Mouse (Mus musculus): ENCODE measurements around the gene Ppm1b. TPM values are rescaled to one million over a fixed set of nuclear protein-coding genes. Genes with fewer than 3 reads are reported as not detected.
A peak's percentile ranks its signal among the peaks of the same experiment; 100 is the strongest.

Gene Ppm1b
- total RNA-seq (2014; rRNA removed) (83.6 and 84.0 TPM in 2 replicates), polyA plus RNA-seq (2012; rRNA removed) (32.6 and 44.7 TPM in 2 replicates)

- DNase-seq (ENCODE audit: extremely low read depth, low read depth, low spot score) = no peak
- peak within 1 kb of the TSS; percentile 67 for H3K9ac ChIP-seq (ENCODE audit: low read depth, low read length)
- 22% methylated on average over 9 of the region's 9 CpGs for WGBS
These were observed at the start of gene Ppm1b for GRCm38 (mm10) chr17:84956441-84956840. Gene Ppm1b (plus strand): TSS chr17:84956741.

GRCm38 (mm10) chr17:84921666-84922376 lies 34.7 kb upstream of the Ppm1b start:
- Histone ChIP-seq H3K4me1 (ENCODE audit: control insufficient read depth, insufficient read depth, low read length) (no peaks in the 10 kb centered on the region), H3K27me3 (ENCODE audit: control insufficient read depth, insufficient read depth, low read length) (no peaks in the 10 kb centered on the region), H3K9ac (ENCODE audit: low read depth, low read length) (no peak overlapping the region), H3K79me2 (ENCODE audit: control insufficient read depth, insufficient read depth, low read length) (no peaks in the 10 kb centered on the region), H3K27ac (replicated peaks; ENCODE audit: insufficient read depth, low read depth, low read length) (no peak overlapping the region), H3K36me3 (ENCODE audit: control insufficient read depth, insufficient read depth, low read length) (no peaks in the 10 kb centered on the region), H3K4me3 (ENCODE audit: insufficient read depth, low read depth, low read length) (no peak overlapping the region)
- no peak for DNase-seq (ENCODE audit: extremely low read depth, low read depth, low spot score)
- no peak for TF ChIP-seq CTCF (IDR thresholded peaks at IDR 0.05; ENCODE audit: low read depth, low read length)
- WGBS = 86% methylated on average over 19 of the region's 19 CpGs

More at GRCm38 (mm10) chr17:84956441-84956840, at the start of gene Ppm1b:
- H3K36me3 ChIP-seq (ENCODE audit: control insufficient read depth, insufficient read depth, low read length) = no peaks in the 10 kb centered on the region
- peaks cover 8% of the 10 kb centered on the region for H3K4me1 ChIP-seq (ENCODE audit: control insufficient read depth, insufficient read depth, low read length)
- H3K79me2 ChIP-seq (ENCODE audit: control insufficient read depth, insufficient read depth, low read length) = peaks cover 13% of the 10 kb centered on the region
- H3K27me3 ChIP-seq (ENCODE audit: control insufficient read depth, insufficient read depth, low read length) = no peaks in the 10 kb centered on the region
- H3K27ac ChIP-seq (replicated peaks; ENCODE audit: insufficient read depth, low read depth, low read length) = peak within 1 kb of the TSS; percentile 90
- TF ChIP-seq CTCF (IDR thresholded peaks at IDR 0.05; ENCODE audit: low read depth, low read length) (no peak), POLR2A (IDR thresholded peaks at IDR 0.05; ENCODE audit: extremely low read depth, insufficient read depth, low read length) (no peak)
- peak within 1 kb of the TSS; percentile 58 for H3K4me3 ChIP-seq (ENCODE audit: insufficient read depth, low read depth, low read length)

GRCm38 (mm10) chr17:84924779-84925178 lies 31.8 kb upstream of the Ppm1b start:
- DNase-seq (ENCODE audit: extremely low read depth, low read depth, low spot score) = no peak
- Histone ChIP-seq H3K9ac (ENCODE audit: low read depth, low read length) (no peak overlapping the region), H3K4me3 (ENCODE audit: insufficient read depth, low read depth, low read length) (no peak overlapping the region), H3K27me3 (ENCODE audit: control insufficient read depth, insufficient read depth, low read length) (no peaks in the 10 kb centered on the region), H3K27ac (replicated peaks; ENCODE audit: insufficient read depth, low read depth, low read length) (no peak overlapping the region), H3K4me1 (ENCODE audit: control insufficient read depth, insufficient read depth, low read length) (no peaks in the 10 kb centered on the region), H3K79me2 (ENCODE audit: control insufficient read depth, insufficient read depth, low read length) (no peaks in the 10 kb centered on the region), H3K36me3 (ENCODE audit: control insufficient read depth, insufficient read depth, low read length) (no peaks in the 10 kb centered on the region)
- TF ChIP-seq POLR2A (IDR thresholded peaks at IDR 0.05; ENCODE audit: extremely low read depth, insufficient read depth, low read length) = no peak
- no peak for TF ChIP-seq CTCF (IDR thresholded peaks at IDR 0.05; ENCODE audit: low read depth, low read length)
- 91% methylated on average over 5 of the region's 5 CpGs for WGBS

- no peak for DNase-seq (ENCODE audit: extremely low read depth, low read depth, low spot score)
- Histone ChIP-seq H3K36me3 (ENCODE audit: control insufficient read depth, insufficient read depth, low read length) (no peaks in the 10 kb centered on the region), H3K27ac (replicated peaks; ENCODE audit: insufficient read depth, low read depth, low read length) (no peak overlapping the region), H3K27me3 (ENCODE audit: control insufficient read depth, insufficient read depth, low read length) (no peaks in the 10 kb centered on the region), H3K4me3 (ENCODE audit: insufficient read depth, low read depth, low read length) (no peak overlapping the region), H3K79me2 (ENCODE audit: control insufficient read depth, insufficient read depth, low read length) (no peaks in the 10 kb centered on the region), H3K4me1 (ENCODE audit: control insufficient read depth, insufficient read depth, low read length) (no peaks in the 10 kb centered on the region), H3K9ac (ENCODE audit: low read depth, low read length) (no peak overlapping the region)
- TF ChIP-seq POLR2A (IDR thresholded peaks at IDR 0.05; ENCODE audit: extremely low read depth, insufficient read depth, low read length) = no peak
- TF ChIP-seq CTCF (IDR thresholded peaks at IDR 0.05; ENCODE audit: low read depth, low read length) = no peak
- 69% methylated on average over 5 of the region's 5 CpGs for WGBS
These were observed 30.3 kb upstream of the Ppm1b start for GRCm38 (mm10) chr17:84926233-84926632.

GRCm38 (mm10) chr17:84927580-84927979 lies 29.0 kb upstream of the Ppm1b start:
- Histone ChIP-seq H3K27ac (replicated peaks; ENCODE audit: insufficient read depth, low read depth, low read length) (no peak overlapping the region), H3K9ac (ENCODE audit: low read depth, low read length) (no peak overlapping the region), H3K4me1 (ENCODE audit: control insufficient read depth, insufficient read depth, low read length) (no peaks in the 10 kb centered on the region), H3K79me2 (ENCODE audit: control insufficient read depth, insufficient read depth, low read length) (no peaks in the 10 kb centered on the region), H3K27me3 (ENCODE audit: control insufficient read depth, insufficient read depth, low read length) (no peaks in the 10 kb centered on the region), H3K36me3 (ENCODE audit: control insufficient read depth, insufficient read depth, low read length) (no peaks in the 10 kb centered on the region), H3K4me3 (ENCODE audit: insufficient read depth, low read depth, low read length) (no peak overlapping the region)
- no peak for DNase-seq (ENCODE audit: extremely low read depth, low read depth, low spot score)
- TF ChIP-seq POLR2A (IDR thresholded peaks at IDR 0.05; ENCODE audit: extremely low read depth, insufficient read depth, low read length) = no peak
- TF ChIP-seq CTCF (IDR thresholded peaks at IDR 0.05; ENCODE audit: low read depth, low read length) = no peak
- WGBS = 86% methylated on average over 5 of the region's 5 CpGs

- Histone ChIP-seq H3K27ac (replicated peaks; ENCODE audit: insufficient read depth, low read depth, low read length) (no peak overlapping the region), H3K36me3 (ENCODE audit: control insufficient read depth, insufficient read depth, low read length) (no peaks in the 10 kb centered on the region), H3K9ac (ENCODE audit: low read depth, low read length) (no peak overlapping the region), H3K27me3 (ENCODE audit: control insufficient read depth, insufficient read depth, low read length) (no peaks in the 10 kb centered on the region), H3K4me1 (ENCODE audit: control insufficient read depth, insufficient read depth, low read length) (peaks cover 5% of the 10 kb centered on the region; the same call in 1 of the 2 replicates), H3K4me3 (ENCODE audit: insufficient read depth, low read depth, low read length) (no peak overlapping the region), H3K79me2 (ENCODE audit: control insufficient read depth, insufficient read depth, low read length) (no peaks in the 10 kb centered on the region)
- TF ChIP-seq POLR2A (IDR thresholded peaks at IDR 0.05; ENCODE audit: extremely low read depth, insufficient read depth, low read length) (no peak), CTCF (IDR thresholded peaks at IDR 0.05; ENCODE audit: low read depth, low read length) (no peak)
- WGBS = 98% methylated on average over 7 of the region's 7 CpGs
- DNase-seq (ENCODE audit: extremely low read depth, low read depth, low spot score) = no peak
These were observed 23.6 kb upstream of the Ppm1b start for GRCm38 (mm10) chr17:84932943-84933342.

All from liver, adult 2 months (tissue).